ENCODE assay signal across 9 mouse cellular contexts in genomic region chr7:27437544-27437943, GRCm38 (mm10). TPM values are rescaled to one million over a fixed set of nuclear protein-coding genes. Genes with fewer than 3 reads are reported as not detected.
DNase-seq lines count a peak whose midpoint lies in the region; ATAC-seq and TF ChIP-seq lines count a peak whose summit lies in the region.
"Had no signal": no experiment of that assay in that cellular context is flagged by ENCODE, and none has a peak within 500 bp of the region (broad histone marks: within the 10 kb centered on the region; RNA-seq: fewer than 3 reads in every experiment).

No protein-coding gene starts in this region.

- no peak overlapping the region for H3K4me2 ChIP-seq in hindbrain, embryonic 11.5 days (replicated peaks; ENCODE audit: low read depth, low read length)
- H3K4me2 ChIP-seq in hindbrain, embryonic 16.5 days (ENCODE audit: low read length), result no peak overlapping the region
- H3K4me2 ChIP-seq: lung, embryonic 15.5 days had no signal

- peak; percentile 36 for DNase-seq in hindbrain, embryonic 11.5 days (ENCODE audit: low spot score)
- DNase-seq in ES-E14 (ENCODE audit: low read depth, low spot score), result peak; percentile 63
- DNase-seq in embryo, embryonic 11 days, result peak; percentile 52
- DNase-seq in layer of hippocampus, postnatal 10 days (ENCODE audit: low spot score in 2 of 2), result no peak
- DNase-seq in left cerebral cortex, postnatal 4 days, result no peak
- no peak for DNase-seq in cerebellum, adult 11 months

- no peak overlapping the region for H3K9ac ChIP-seq in hindbrain, embryonic 11.5 days (ENCODE audit: low read depth, low read length)
- H3K9ac ChIP-seq in hindbrain, embryonic 16.5 days (ENCODE audit: low read depth, low read length), result no peak overlapping the region
- H3K9ac ChIP-seq in ES-E14 (ENCODE audit: insufficient read depth, low read depth, low read length, poor library complexity, severe bottlenecking), result no peak overlapping the region
- H3K9ac ChIP-seq: lung, embryonic 15.5 days had no signal

- intact Hi-C loops in left cerebral cortex, postnatal 4 days (cut with DNase I), result no loop called here

- in situ Hi-C loops in ES-E14 (cut with MboI; ENCODE audit: low sequenced_read_pairs in 2 of 2, unreplicated experiment in 2 of 2), result no loop called here

- H3K4me1 ChIP-seq in hindbrain, embryonic 11.5 days (replicated peaks; ENCODE audit: control insufficient read depth, insufficient read depth, low read length), result no peaks in the 10 kb centered on the region
- H3K4me1 ChIP-seq in hindbrain, embryonic 16.5 days (ENCODE audit: control insufficient read depth, insufficient read depth, low read depth, low read length), result no peaks in the 10 kb centered on the region
- peaks cover 0 to 12% of the 10 kb centered on the region in 2 experiments; a peak in 1 of 4 replicates for H3K4me1 ChIP-seq in ES-E14 (ENCODE audit: control insufficient read depth in 2 of 2, insufficient read depth in 2 of 2, low read length in 2 of 2, poor library complexity in 1 of 2)
- H3K4me1 ChIP-seq: lung, embryonic 15.5 days had no signal

- no peak for ATAC-seq in hindbrain, embryonic 11.5 days (ENCODE audit: low FRiP score)
- no peak for ATAC-seq in hindbrain, embryonic 16.5 days
- peak; percentile 64; the same call in 1 of the 2 replicates for ATAC-seq in monocyte, adult 5-6 weeks (replicated peaks; ENCODE audit: insufficient number of reproducible peaks, low FRiP score, low TSS enrichment, poor library complexity, severe bottlenecking)

- H3K36me3 ChIP-seq in hindbrain, embryonic 11.5 days (ENCODE audit: control insufficient read depth, insufficient read depth, low read length), result no peaks in the 10 kb centered on the region
- peaks cover 21% of the 10 kb centered on the region for H3K36me3 ChIP-seq in hindbrain, embryonic 16.5 days (ENCODE audit: control insufficient read depth, insufficient read depth, low read length)
- no peaks in the 10 kb centered on the region for H3K36me3 ChIP-seq in ES-E14 (ENCODE audit: control insufficient read depth, insufficient read depth, low read length, poor library complexity, severe bottlenecking)
- H3K36me3 ChIP-seq: lung, embryonic 15.5 days had no signal

- H3K27me3 ChIP-seq in hindbrain, embryonic 11.5 days (ENCODE audit: control insufficient read depth, insufficient read depth, low read length), result peaks cover 5% of the 10 kb centered on the region
- H3K27me3 ChIP-seq in hindbrain, embryonic 16.5 days (replicated peaks; ENCODE audit: control insufficient read depth, insufficient read depth, low read length), result peaks cover 4% of the 10 kb centered on the region; the same call in 1 of the 2 replicates

- H3K27ac ChIP-seq in hindbrain, embryonic 11.5 days (ENCODE audit: low read depth, low read length), result no peak overlapping the region
- H3K27ac ChIP-seq in hindbrain, embryonic 16.5 days (ENCODE audit: low read depth, low read length), result no peak overlapping the region
- no peak overlapping the region for H3K27ac ChIP-seq in ES-E14 (ENCODE audit: insufficient read depth, low read depth, low read length, poor library complexity, severe bottlenecking)
- H3K27ac ChIP-seq: lung, embryonic 15.5 days had no signal

- 56% methylated on average over 5 of the region's 5 CpGs for WGBS in hindbrain, embryonic 11.5 days
- 66% methylated on average over 5 of the region's 5 CpGs for WGBS in hindbrain, embryonic 16.5 days

- no peak overlapping the region for H3K4me3 ChIP-seq in hindbrain, embryonic 11.5 days (ENCODE audit: low read depth, low read length)
- no peak overlapping the region for H3K4me3 ChIP-seq in hindbrain, embryonic 16.5 days (ENCODE audit: low read length)
- H3K4me3 ChIP-seq in ES-E14 (ENCODE audit: insufficient read depth in 1 of 2, low read depth in 1 of 2, low read length in 2 of 2, poor library complexity in 1 of 2, severe bottlenecking in 1 of 2), result no peak overlapping the region
- H3K4me3 ChIP-seq: lung, embryonic 15.5 days had no signal

- no peaks in the 10 kb centered on the region for H3K9me3 ChIP-seq in hindbrain, embryonic 11.5 days (ENCODE audit: control insufficient read depth, low read length)
- H3K9me3 ChIP-seq in hindbrain, embryonic 16.5 days (ENCODE audit: control insufficient read depth, low read length), result peaks cover 2% of the 10 kb centered on the region; the same call in 1 of the 2 replicates
- no peaks in the 10 kb centered on the region for H3K9me3 ChIP-seq in ES-E14 (ENCODE audit: control insufficient read depth, insufficient read depth, low read depth, low read length)
- H3K9me3 ChIP-seq: lung, embryonic 15.5 days had no signal

TF ChIP-seq in ES-E14, 5 proteins besides CTCF, POLR2A, EP300 and RAD21:
- TF ChIP-seq ZC3H11A (IDR thresholded peaks at IDR 0.05; ENCODE audit: borderline replicate concordance, low read depth, low read length) (no peak), MAFK (IDR thresholded peaks at IDR 0.05; ENCODE audit: insufficient read depth, low read depth, low read length) (no peak), ZNF384 (IDR thresholded peaks at IDR 0.05; ENCODE audit: low read depth, low read length) (no peak), CHD2 (IDR thresholded peaks at IDR 0.05; ENCODE audit: low read depth, low read length) (no peak), HCFC1 (IDR thresholded peaks at IDR 0.05; ENCODE audit: borderline replicate concordance, insufficient read depth, low read length) (no peak)
TF ChIP-seq in ES-E14: peak in this region for 0.

RNA-seq across cellular contexts. Expression of gene Sptbn4, which starts 9.9 kb away (rescaled TPM):
- 0.20 and 0.57 TPM in 2 replicates for polyA plus RNA-seq in hindbrain, embryonic 11.5 days (2014; fragmentation: Nextera tagmentation; extraction: Ambion mirVana)
- polyA plus RNA-seq in hindbrain, embryonic 16.5 days (2015; fragmentation: Nextera tagmentation; extraction: Ambion mirVana), result 3.1 and 3.7 TPM in 2 replicates
- 9.1 and 18.6 TPM in 2 replicates for total RNA-seq in ES-E14 (2012; rRNA removed)
- total RNA-seq in monocyte, adult 5-6 weeks (2017), result not detected in 3 replicates
- 100 to 1,000 TPM in 1 of 2 experiments, 10 to 100 TPM in 1; 89.6 to 105 TPM for total RNA-seq in layer of hippocampus, postnatal 10 days (2021)
- total RNA-seq in left cerebral cortex, postnatal 4 days (2021), result 10 to 100 TPM; 75.3 to 82.5 TPM

RNA-seq across cellular contexts. Expression of gene Blvrb, which starts 10.2 kb away (rescaled TPM):
- polyA plus RNA-seq in hindbrain, embryonic 11.5 days (2014; fragmentation: Nextera tagmentation; extraction: Ambion mirVana), result 34.8 and 35.4 TPM in 2 replicates
- 23.4 and 23.7 TPM in 2 replicates for polyA plus RNA-seq in hindbrain, embryonic 16.5 days (2015; fragmentation: Nextera tagmentation; extraction: Ambion mirVana)
- total RNA-seq in ES-E14 (2012; rRNA removed), result 22.0 and 29.6 TPM in 2 replicates
- total RNA-seq in monocyte, adult 5-6 weeks (2017), result 20.7 to 49.1 TPM (median 37.2 TPM) in 3 replicates
- 10 to 100 TPM; 16.5 to 17.1 TPM for total RNA-seq in layer of hippocampus, postnatal 10 days (2021)
- total RNA-seq in left cerebral cortex, postnatal 4 days (2021), result 10 to 100 TPM in 1 of 2 experiments, 1 to 10 TPM in 1; 9.7 to 12.2 TPM

RNA-seq across cellular contexts. Expression of gene Sertad3, which starts 36.0 kb away (rescaled TPM):
- polyA plus RNA-seq in hindbrain, embryonic 11.5 days (2014; fragmentation: Nextera tagmentation; extraction: Ambion mirVana), result 20.7 and 22.2 TPM in 2 replicates
- polyA plus RNA-seq in hindbrain, embryonic 16.5 days (2015; fragmentation: Nextera tagmentation; extraction: Ambion mirVana), result 9.7 and 10.7 TPM in 2 replicates
- 5.4 and 6.2 TPM in 2 replicates for total RNA-seq in ES-E14 (2012; rRNA removed)
- 14.3 to 26.8 TPM (median 14.9 TPM) in 3 replicates for total RNA-seq in monocyte, adult 5-6 weeks (2017)
- 1 to 10 TPM; 3.6 to 3.8 TPM for total RNA-seq in layer of hippocampus, postnatal 10 days (2021)
- 1 to 10 TPM; 3.1 to 3.2 TPM for total RNA-seq in left cerebral cortex, postnatal 4 days (2021)

RNA-seq across cellular contexts. Expression of gene Sertad1, which starts 49.2 kb away (rescaled TPM):
- 18.4 and 21.0 TPM in 2 replicates for polyA plus RNA-seq in hindbrain, embryonic 11.5 days (2014; fragmentation: Nextera tagmentation; extraction: Ambion mirVana)
- polyA plus RNA-seq in hindbrain, embryonic 16.5 days (2015; fragmentation: Nextera tagmentation; extraction: Ambion mirVana), result 9.8 and 11.4 TPM in 2 replicates
- total RNA-seq in ES-E14 (2012; rRNA removed), result 13.1 and 25.1 TPM in 2 replicates
- total RNA-seq in monocyte, adult 5-6 weeks (2017), result 14.4 to 44.5 TPM (median 30.3 TPM) in 3 replicates
- 1 to 10 TPM; 4.5 TPM for total RNA-seq in layer of hippocampus, postnatal 10 days (2021)
- 1 to 10 TPM; 3.3 to 3.5 TPM for total RNA-seq in left cerebral cortex, postnatal 4 days (2021)

Comparison
In these comparisons a context has a peak if more than half of its experiments do, and no peak if none do; other contexts are left out.
1. DNase-seq: peak in hindbrain, embryonic 11.5 days (single experiment), ES-E14 (single experiment) and embryo, embryonic 11 days (single experiment); none in layer of hippocampus, postnatal 10 days (0 of 2), left cerebral cortex, postnatal 4 days (single experiment) and cerebellum, adult 11 months (single experiment).
2. RNA of gene Sptbn4, which starts 9.9 kb away (total RNA-seq): 89.6 to 105 TPM in layer of hippocampus, postnatal 10 days, 75.3 to 82.5 TPM in left cerebral cortex, postnatal 4 days and 9.1 to 18.6 TPM in ES-E14; not detected in monocyte, adult 5-6 weeks; every median in the first group is over 10 times any median in the second.